19 mouse cellular contexts compared by ENCODE assay signal in the genomic region with DNA sequence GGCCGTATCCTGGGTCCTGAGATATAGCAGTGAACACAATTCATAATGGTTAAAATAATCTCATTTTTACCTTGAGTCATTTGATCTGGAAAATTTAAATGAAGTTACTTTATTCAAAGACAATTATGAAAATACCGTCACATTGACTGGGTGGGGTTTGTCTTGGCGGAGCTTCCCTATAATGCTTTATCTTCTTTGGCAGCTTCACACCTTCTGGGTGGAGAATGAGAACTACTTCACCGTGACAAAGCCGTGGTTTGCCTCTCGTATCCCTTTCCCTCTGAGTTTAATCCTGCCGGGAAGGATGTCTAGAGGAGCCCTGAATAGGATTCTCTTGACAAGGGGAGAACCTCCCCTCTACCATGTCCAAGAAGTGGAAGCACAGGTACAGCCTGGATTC. TPM values are rescaled to one million over a fixed set of nuclear protein-coding genes. Genes with fewer than 3 reads are reported as not detected.
DNase-seq lines count a peak whose midpoint lies in the region; ATAC-seq lines count a peak whose summit lies in the region.
"Had no signal": no experiment of that assay in that cellular context is flagged by ENCODE, and none has a peak within 500 bp of the region (broad histone marks: within the 10 kb centered on the region; RNA-seq: fewer than 3 reads in every experiment).

No protein-coding gene starts in this region.

- H3K4me1 ChIP-seq in liver, embryonic 11.5 days (replicated peaks; ENCODE audit: control insufficient read depth, insufficient read depth, low read length): peaks cover 13% of the 10 kb centered on the region
- peaks cover 21% of the 10 kb centered on the region for H3K4me1 ChIP-seq in liver, embryonic 16.5 days (ENCODE audit: control insufficient read depth, low read depth, low read length)

- peak overlapping the region; percentile 70 for H3K27ac ChIP-seq in liver, embryonic 11.5 days (ENCODE audit: low read depth, low read length)
- H3K27ac ChIP-seq in liver, embryonic 16.5 days (ENCODE audit: low read length): peak overlapping the region; percentile 51
- H3K27ac ChIP-seq: embryonic facial prominence, embryonic 13.5 days; forebrain, embryonic 13.5 days; hindbrain, embryonic 10.5 days; hindbrain, embryonic 14.5 days had no signal

- 58% methylated on average over 7 of the region's 7 CpGs for WGBS in liver, embryonic 11.5 days
- WGBS in liver, embryonic 16.5 days (ENCODE audit: insufficient replicate concordance): 35% methylated on average over 7 of the region's 7 CpGs

- H3K9ac ChIP-seq in liver, embryonic 11.5 days (ENCODE audit: low read depth, low read length): no peak overlapping the region
- H3K9ac ChIP-seq in liver, embryonic 16.5 days (ENCODE audit: low read depth, low read length): no peak overlapping the region
- H3K9ac ChIP-seq: embryonic facial prominence, embryonic 13.5 days; forebrain, embryonic 13.5 days; forebrain, postnatal 0 days; heart, embryonic 12.5 days; hindbrain, embryonic 14.5 days had no signal

- DNase-seq in liver, embryonic 11.5 days (ENCODE audit: low spot score): no peak
- DNase-seq in liver: no peak
- peak; percentile 32 for DNase-seq in c-Kit-positive CD71-positive TER-119-positive erythroid progenitor cells, embryonic 14.5 days (ENCODE audit: low spot score)
- DNase-seq in embryo, embryonic 11 days: no peak
- no peak for DNase-seq in adrenal gland, adult 18-20 months (ENCODE audit: low spot score in 2 of 2)
- DNase-seq in heart, adult 18-20 months: no peak
- DNase-seq: adrenal gland, postnatal 10 days; cerebellum, adult 11-12 months; cerebellum, adult 9-10 months; cerebellum, postnatal 25 days; forebrain, postnatal 0 days; gastrocnemius, postnatal 14 days had no signal

- no peaks in the 10 kb centered on the region for H3K9me3 ChIP-seq in liver, embryonic 11.5 days (ENCODE audit: control insufficient read depth, low read length)
- no peaks in the 10 kb centered on the region for H3K9me3 ChIP-seq in liver, embryonic 16.5 days (replicated peaks; ENCODE audit: control insufficient read depth, low read length)
- H3K9me3 ChIP-seq: embryonic facial prominence, embryonic 13.5 days; forebrain, embryonic 13.5 days; heart, embryonic 12.5 days; hindbrain, embryonic 10.5 days had no signal

- ATAC-seq in liver, embryonic 11.5 days (replicated peaks; ENCODE audit: low FRiP score): no peak
- ATAC-seq in liver, embryonic 16.5 days (ENCODE audit: low read depth): peak; percentile 48
- ATAC-seq: forebrain, embryonic 13.5 days; forebrain, postnatal 0 days had no signal

- H3K27me3 ChIP-seq in liver, embryonic 11.5 days (replicated peaks; ENCODE audit: control insufficient read depth, insufficient read depth, low read length): no peaks in the 10 kb centered on the region
- no peaks in the 10 kb centered on the region for H3K27me3 ChIP-seq in liver, embryonic 16.5 days (ENCODE audit: control insufficient read depth, insufficient read depth, low read depth, low read length)
- H3K27me3 ChIP-seq: embryonic facial prominence, embryonic 13.5 days; forebrain, embryonic 13.5 days; heart, embryonic 12.5 days had no signal

- peaks cover 5% of the 10 kb centered on the region; the same call in 1 of the 2 replicates for H3K36me3 ChIP-seq in liver, embryonic 11.5 days (ENCODE audit: control insufficient read depth, insufficient read depth, low read length)
- peaks cover 5% of the 10 kb centered on the region; the same call in 1 of the 2 replicates for H3K36me3 ChIP-seq in liver, embryonic 16.5 days (ENCODE audit: control insufficient read depth, insufficient read depth)

- H3K4me2 ChIP-seq in liver, embryonic 11.5 days: peak overlapping the region; percentile 48
- peak overlapping the region; percentile 1; the same call in 1 of the 2 replicates for H3K4me2 ChIP-seq in liver, embryonic 16.5 days (ENCODE audit: low read depth, low read length)
- H3K4me2 ChIP-seq: embryonic facial prominence, embryonic 13.5 days; forebrain, embryonic 13.5 days; heart, embryonic 12.5 days; hindbrain, embryonic 14.5 days had no signal

- no peak overlapping the region for H3K4me3 ChIP-seq in liver, embryonic 11.5 days (ENCODE audit: low read depth, low read length)
- H3K4me3 ChIP-seq in liver, embryonic 16.5 days (ENCODE audit: low read depth, low read length): no peak overlapping the region
- H3K4me3 ChIP-seq: embryonic facial prominence, embryonic 13.5 days; forebrain, embryonic 13.5 days; heart, embryonic 12.5 days; hindbrain, embryonic 10.5 days had no signal

RNA-seq across cellular contexts. Expression of a gene that starts 2.8 kb away (rescaled TPM):
- 2.8 and 3.2 TPM in 2 replicates for polyA plus RNA-seq in liver, embryonic 11.5 days (2014; fragmentation: Nextera tagmentation; extraction: Ambion mirVana)
- 0.54 and 0.63 TPM in 2 replicates for polyA plus RNA-seq in liver, embryonic 16.5 days (2015; fragmentation: Nextera tagmentation; extraction: Ambion mirVana)
- 10 to 100 TPM; 18.1 to 24.1 TPM for total RNA-seq in adrenal gland, adult 18-20 months (2021)
- 1 to 10 TPM; 4.4 to 5.1 TPM for total RNA-seq in heart, adult 18-20 months (2021)

RNA-seq across cellular contexts. Expression of a gene that starts 52.7 kb away (rescaled TPM):
- polyA plus RNA-seq in liver, embryonic 11.5 days (2014; fragmentation: Nextera tagmentation; extraction: Ambion mirVana): 1.6 and 1.8 TPM in 2 replicates
- 0.19 and 0.20 TPM in 2 replicates for polyA plus RNA-seq in liver, embryonic 16.5 days (2015; fragmentation: Nextera tagmentation; extraction: Ambion mirVana)
- 1 to 10 TPM; 2.2 to 7.7 TPM for total RNA-seq in adrenal gland, adult 18-20 months (2021)
- total RNA-seq in heart, adult 18-20 months (2021): 1 to 10 TPM; 4.5 to 5.3 TPM
- polyA plus RNA-seq: C2C12 had no signal
